Mouse (Mus musculus): ENCODE measurements at regions not wholly inside any gene's neighbourhood (a gene's known extent, or its start where the extent isn't known, plus 50 kb on each side); places are given as distances from the start of the nearest gene placed in this dataset.
A peak's percentile ranks its signal among the peaks of the same experiment; 100 is the strongest.

- no peak overlapping the region for H3K4me3 ChIP-seq (ENCODE audit: low read depth, low read length)
- H3K9me3 ChIP-seq (ENCODE audit: control insufficient read depth): no peaks in the 10 kb centered on the region
- TF ChIP-seq CTCF (IDR thresholded peaks at IDR 0.05; ENCODE audit: low read depth): no peak
- H3K27ac ChIP-seq (ENCODE audit: low read depth, low read length): no peak overlapping the region
- no peaks in the 10 kb centered on the region for H3K4me1 ChIP-seq (replicated peaks; ENCODE audit: control insufficient read depth, insufficient read depth, low read length)
- no peak overlapping the region for H3K9ac ChIP-seq (ENCODE audit: low read depth, low read length)
- H3K36me3 ChIP-seq (ENCODE audit: control insufficient read depth, insufficient read depth): no peaks in the 10 kb centered on the region
- H3K27me3 ChIP-seq (replicated peaks; ENCODE audit: control insufficient read depth, insufficient read depth, low read length): no peaks in the 10 kb centered on the region; the same call in 1 of the 2 replicates
- no peak for ATAC-seq
- WGBS: 26% methylated on average over 11 of the region's 11 CpGs
- no peak overlapping the region for H3K4me2 ChIP-seq (replicated peaks; ENCODE audit: low read depth)
These were observed 101.9 kb upstream of the Syt13 start for GRCm38 (mm10) chr2:92813028-92813427.

GRCm38 (mm10) chr2:92819586-92819985 is 95.3 kb upstream of the Syt13 start:
- no peak for TF ChIP-seq CTCF (IDR thresholded peaks at IDR 0.05; ENCODE audit: low read depth)
- no peaks in the 10 kb centered on the region for H3K27me3 ChIP-seq (replicated peaks; ENCODE audit: control insufficient read depth, insufficient read depth, low read length)
- WGBS: 62% methylated on average over 6 of the region's 6 CpGs
- H3K4me1 ChIP-seq (replicated peaks; ENCODE audit: control insufficient read depth, insufficient read depth, low read length): no peaks in the 10 kb centered on the region
- no peak overlapping the region for H3K27ac ChIP-seq (ENCODE audit: low read depth, low read length)
- no peak overlapping the region for H3K4me3 ChIP-seq (ENCODE audit: low read depth, low read length)
- ATAC-seq: no peak
- no peak overlapping the region for H3K9ac ChIP-seq (ENCODE audit: low read depth, low read length)
- H3K9me3 ChIP-seq (ENCODE audit: control insufficient read depth): no peaks in the 10 kb centered on the region
- H3K36me3 ChIP-seq (ENCODE audit: control insufficient read depth, insufficient read depth): no peaks in the 10 kb centered on the region
- H3K4me2 ChIP-seq (replicated peaks; ENCODE audit: low read depth): no peak overlapping the region

GRCm38 (mm10) chr2:92824325-92824724 is 90.6 kb upstream of the Syt13 start:
- no peak for ATAC-seq
- 87% methylated on average over 1 of the region's 1 CpGs for WGBS
- H3K4me3 ChIP-seq (ENCODE audit: low read depth, low read length): no peak overlapping the region
- H3K4me2 ChIP-seq (replicated peaks; ENCODE audit: low read depth): no peak overlapping the region
- no peak overlapping the region for H3K9ac ChIP-seq (ENCODE audit: low read depth, low read length)
- 0 out of 2 replicates have a peak, but pooled peaks have one; percentile 15 for TF ChIP-seq CTCF (IDR thresholded peaks at IDR 0.05; ENCODE audit: low read depth)
- H3K27ac ChIP-seq (ENCODE audit: low read depth, low read length): no peak overlapping the region
- H3K4me1 ChIP-seq (replicated peaks; ENCODE audit: control insufficient read depth, insufficient read depth, low read length): no peaks in the 10 kb centered on the region
- H3K36me3 ChIP-seq (ENCODE audit: control insufficient read depth, insufficient read depth): no peaks in the 10 kb centered on the region
- no peaks in the 10 kb centered on the region for H3K27me3 ChIP-seq (replicated peaks; ENCODE audit: control insufficient read depth, insufficient read depth, low read length)
- H3K9me3 ChIP-seq (ENCODE audit: control insufficient read depth): no peaks in the 10 kb centered on the region

GRCm38 (mm10) chr2:92825395-92825794 is 89.5 kb upstream of the Syt13 start:
- Histone ChIP-seq H3K36me3 (ENCODE audit: control insufficient read depth, insufficient read depth) (no peaks in the 10 kb centered on the region), H3K9me3 (ENCODE audit: control insufficient read depth) (no peaks in the 10 kb centered on the region), H3K4me1 (replicated peaks; ENCODE audit: control insufficient read depth, insufficient read depth, low read length) (no peaks in the 10 kb centered on the region), H3K9ac (ENCODE audit: low read depth, low read length) (no peak overlapping the region), H3K27me3 (replicated peaks; ENCODE audit: control insufficient read depth, insufficient read depth, low read length) (no peaks in the 10 kb centered on the region), H3K4me2 (replicated peaks; ENCODE audit: low read depth) (no peak overlapping the region), H3K4me3 (ENCODE audit: low read depth, low read length) (no peak overlapping the region), H3K27ac (ENCODE audit: low read depth, low read length) (no peak overlapping the region)
- TF ChIP-seq CTCF (IDR thresholded peaks at IDR 0.05; ENCODE audit: low read depth): no peak
- ATAC-seq: no peak
- WGBS: 12% methylated on average over 6 of the region's 6 CpGs

GRCm38 (mm10) chr2:92830134-92830533 is 84.8 kb upstream of the Syt13 start:
- no peak overlapping the region for H3K9ac ChIP-seq (ENCODE audit: low read depth, low read length)
- no peak overlapping the region for H3K4me2 ChIP-seq (replicated peaks; ENCODE audit: low read depth)
- H3K36me3 ChIP-seq (ENCODE audit: control insufficient read depth, insufficient read depth): no peaks in the 10 kb centered on the region
- TF ChIP-seq CTCF (IDR thresholded peaks at IDR 0.05; ENCODE audit: low read depth): no peak
- H3K9me3 ChIP-seq (ENCODE audit: control insufficient read depth): no peaks in the 10 kb centered on the region
- no peak for ATAC-seq
- 81% methylated on average over 2 of the region's 2 CpGs for WGBS
- no peak overlapping the region for H3K27ac ChIP-seq (ENCODE audit: low read depth, low read length)
- H3K4me1 ChIP-seq (replicated peaks; ENCODE audit: control insufficient read depth, insufficient read depth, low read length): no peaks in the 10 kb centered on the region
- no peaks in the 10 kb centered on the region for H3K27me3 ChIP-seq (replicated peaks; ENCODE audit: control insufficient read depth, insufficient read depth, low read length)
- no peak overlapping the region for H3K4me3 ChIP-seq (ENCODE audit: low read depth, low read length)

GRCm38 (mm10) chr2:92831784-92832183 is 83.1 kb upstream of the Syt13 start:
- H3K4me1 ChIP-seq (replicated peaks; ENCODE audit: control insufficient read depth, insufficient read depth, low read length): no peaks in the 10 kb centered on the region
- no peaks in the 10 kb centered on the region for H3K36me3 ChIP-seq (ENCODE audit: control insufficient read depth, insufficient read depth)
- H3K9me3 ChIP-seq (ENCODE audit: control insufficient read depth): no peaks in the 10 kb centered on the region
- no peak overlapping the region for H3K9ac ChIP-seq (ENCODE audit: low read depth, low read length)
- H3K27ac ChIP-seq (ENCODE audit: low read depth, low read length): no peak overlapping the region
- no peaks in the 10 kb centered on the region for H3K27me3 ChIP-seq (replicated peaks; ENCODE audit: control insufficient read depth, insufficient read depth, low read length)
- 49% methylated on average over 7 of the region's 7 CpGs for WGBS
- no peak overlapping the region for H3K4me3 ChIP-seq (ENCODE audit: low read depth, low read length)
- peak; percentile 28; the same call in 1 of the 2 replicates for ATAC-seq
- no peak overlapping the region for H3K4me2 ChIP-seq (replicated peaks; ENCODE audit: low read depth)
- TF ChIP-seq CTCF (IDR thresholded peaks at IDR 0.05; ENCODE audit: low read depth): no peak

GRCm38 (mm10) chr2:92836203-92836602 is 78.7 kb upstream of the Syt13 start:
- TF ChIP-seq CTCF (IDR thresholded peaks at IDR 0.05; ENCODE audit: low read depth): no peak
- H3K27me3 ChIP-seq (replicated peaks; ENCODE audit: control insufficient read depth, insufficient read depth, low read length): no peaks in the 10 kb centered on the region
- 74% methylated on average over 4 of the region's 4 CpGs for WGBS

More at GRCm38 (mm10) chr2:92836203-92836602, 78.7 kb upstream of the Syt13 start:
- no peak overlapping the region for H3K27ac ChIP-seq (ENCODE audit: low read depth, low read length)
- no peak overlapping the region for H3K9ac ChIP-seq (ENCODE audit: low read depth, low read length)
- H3K4me2 ChIP-seq (replicated peaks; ENCODE audit: low read depth): no peak overlapping the region
- no peak for ATAC-seq
- no peaks in the 10 kb centered on the region for H3K4me1 ChIP-seq (replicated peaks; ENCODE audit: control insufficient read depth, insufficient read depth, low read length)
- no peak overlapping the region for H3K4me3 ChIP-seq (ENCODE audit: low read depth, low read length)
- H3K9me3 ChIP-seq (ENCODE audit: control insufficient read depth): no peaks in the 10 kb centered on the region
- no peaks in the 10 kb centered on the region for H3K36me3 ChIP-seq (ENCODE audit: control insufficient read depth, insufficient read depth)

Measured in intestine, postnatal 0 days (tissue).